Mouse (Mus musculus) kidney, embryonic 14.5 days (tissue): ENCODE data around the gene Mrgprg. TPM values are rescaled to one million over a fixed set of nuclear protein-coding genes. Genes with fewer than 3 reads are reported as not detected.
A peak's percentile ranks its signal among the peaks of the same experiment; 100 is the strongest.

Source experiments
- ATAC-seq: fragments of 200-750 bp; cut with Nextera tagmentation; 2 replicates; pipeline ENCODE4 v1.8.0; 2017; ENCODE audit warnings: moderate number of reproducible peaks, mild to moderate bottlenecking, moderate TSS enrichment, moderate library complexity; ENCODE audit not compliant: low FRiP score, low TSS enrichment
- H3K27ac ChIP-seq: fragments of 300-500 bp; sonication (generic); 2 replicates; pipeline ENCODE4 v1.5.1; 2014; ENCODE audit warnings: low read depth, mild to moderate bottlenecking, low read length, moderate library complexity, mixed read lengths
- H3K27me3 ChIP-seq: fragments of 300-500 bp; sonication (generic); 2 replicates; pipeline ENCODE4 v1.6.1; 2014; ENCODE audit warnings: mild to moderate bottlenecking, low read length; ENCODE audit not compliant: control insufficient read depth, insufficient read depth
- H3K36me3 ChIP-seq: fragments of 300-500 bp; sonication (generic); 2 replicates; pipeline ENCODE4 v1.6.1; 2014; ENCODE audit warnings: low read length, mixed read lengths; ENCODE audit not compliant: control insufficient read depth, insufficient read depth
- H3K4me1 ChIP-seq: fragments of 300-500 bp; sonication (generic); 2 replicates; pipeline ENCODE4 v1.6.1; 2014; ENCODE audit warnings: low read length, mixed read lengths; ENCODE audit not compliant: control insufficient read depth, insufficient read depth
- H3K4me2 ChIP-seq: fragments of 300-500 bp; sonication (generic); replicated peaks from 2 replicates; pipeline ENCODE4 v1.6.1; 2014; ENCODE audit warnings: low read depth, mild to moderate bottlenecking, low read length
- H3K4me3 ChIP-seq: fragments of 300-500 bp; sonication (generic); 2 replicates; pipeline ENCODE4 v1.5.1; 2014; ENCODE audit warnings: mild to moderate bottlenecking, low read length
- H3K9ac ChIP-seq: fragments of 300-500 bp; sonication (generic); 2 replicates; pipeline ENCODE4 v1.6.1; 2014; ENCODE audit warnings: low read depth, mild to moderate bottlenecking, low read length, moderate library complexity
- H3K9me3 ChIP-seq: fragments of 300-500 bp; sonication (generic); 2 replicates; pipeline ENCODE4 v1.6.1; 2016; ENCODE audit warnings: low read length; ENCODE audit not compliant: control insufficient read depth
- WGBS: fragments of 180-500 bp; shearing (Covaris S2); extraction: QIAGEN DNeasy Blood & Tissue Kit; methylation state at CpG from one replicate; pipeline ENCODE4 v1.1.7; 2014; 5-methylcytosine and 5-hydroxymethylcytosine counted together
- polyA plus RNA-seq: library from polyadenylated mRNA; unstranded; fragments of >200 nt; fragmentation: Nextera tagmentation; extraction: Ambion mirVana; gene quantifications from 2 replicates; pipeline ENCODE4 v1.2.1, GENCODE M21; 2014

Gene Mrgprg
- polyA plus RNA-seq, 1 experiment from 2014 or later = not detected

DNA sequence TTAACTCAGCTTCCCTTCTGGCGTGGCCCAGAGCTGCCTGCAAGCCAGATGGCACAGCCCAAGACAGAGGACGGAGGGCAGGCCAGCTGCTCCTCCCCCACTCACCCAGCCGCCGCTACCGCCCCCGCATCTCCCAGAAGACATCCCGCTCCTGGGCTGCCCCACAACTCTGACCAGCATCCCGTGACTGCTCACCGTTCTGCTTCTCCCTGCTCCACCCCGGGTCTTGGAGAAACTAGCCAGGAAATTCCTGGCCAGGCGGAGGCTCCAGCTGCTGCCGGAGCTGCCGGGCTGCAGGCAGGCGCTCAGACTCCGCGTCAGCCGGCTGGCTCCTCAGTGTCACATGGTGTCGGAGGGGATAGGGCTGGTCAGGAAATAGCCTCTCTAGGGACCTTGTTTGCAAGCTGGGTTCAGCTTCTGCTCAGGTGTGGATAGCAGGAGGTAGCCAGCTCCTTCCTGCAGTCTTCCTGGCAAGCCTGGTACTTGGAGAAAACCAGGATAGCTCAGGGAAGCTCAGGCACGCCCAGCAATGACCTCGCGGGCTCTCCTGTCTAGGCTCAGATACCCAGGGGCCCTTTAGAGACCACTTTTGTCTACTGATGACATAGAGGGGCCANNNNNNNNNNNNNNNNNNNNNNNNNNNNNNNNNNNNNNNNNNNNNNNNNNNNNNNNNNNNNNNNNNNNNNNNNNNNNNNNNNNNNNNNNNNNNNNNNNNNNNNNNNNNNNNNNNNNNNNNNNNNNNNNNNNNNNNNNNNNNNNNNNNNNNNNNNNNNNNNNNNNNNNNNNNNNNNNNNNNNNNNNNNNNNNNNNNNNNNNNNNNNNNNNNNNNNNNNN is 17.4 kb upstream of the Mrgprg start, which contains the start of gene Mrgpre:
TSS of gene Mrgpre (minus strand) at position 505 of the 834 bp plus-strand sequence.
- peak; percentile 94 for ATAC-seq
- H3K27me3 ChIP-seq = no peaks in the 10 kb centered on the region
- no peaks in the 10 kb centered on the region for H3K36me3 ChIP-seq
- peak within 1 kb of the TSS; percentile 85 for H3K27ac ChIP-seq
- WGBS = 2% methylated on average over 18 of the region's 21 CpGs
- peak within 1 kb of the TSS; percentile 52 for H3K4me2 ChIP-seq
- peaks cover 16% of the 10 kb centered on the region for H3K4me1 ChIP-seq
- H3K9me3 ChIP-seq = no peaks in the 10 kb centered on the region
- H3K4me3 ChIP-seq = peak within 1 kb of the TSS; percentile 36
- H3K9ac ChIP-seq = peak within 1 kb of the TSS; percentile 36

DNA sequence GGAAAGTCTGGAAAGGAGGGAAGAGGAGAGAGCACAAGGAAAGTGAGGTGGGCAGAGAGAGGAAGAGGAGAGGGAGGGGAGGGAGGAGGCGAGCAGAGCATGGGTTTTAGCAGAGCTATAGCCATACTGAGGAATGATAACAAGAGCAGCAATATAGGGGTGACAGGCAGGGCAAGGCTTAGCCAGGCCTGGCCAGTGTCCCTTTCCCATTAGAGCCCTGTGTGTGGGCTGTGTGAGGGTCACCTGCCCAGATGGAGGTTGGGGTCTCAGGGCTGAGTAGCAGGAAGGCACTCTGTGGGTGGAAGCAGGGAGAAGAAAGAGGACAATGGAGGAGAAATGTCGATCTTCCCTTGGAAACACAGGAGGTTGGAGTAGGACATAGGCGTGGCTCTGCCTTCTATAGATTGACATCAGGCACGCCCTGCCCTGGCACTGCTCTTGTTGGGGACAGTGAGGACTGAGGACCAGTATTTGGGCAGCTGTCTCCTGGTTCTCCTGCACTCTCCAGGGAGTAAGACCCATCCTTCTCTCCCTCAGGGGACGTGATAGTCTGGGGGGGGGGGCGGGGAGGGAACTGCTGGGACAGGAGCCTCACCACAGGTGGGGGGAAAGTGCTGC is 16.7 kb upstream of the Mrgprg start:
- ATAC-seq = peak; percentile 77
- H3K27me3 ChIP-seq = no peaks in the 10 kb centered on the region
- 29% methylated on average over 4 of the region's 6 CpGs for WGBS
- H3K9me3 ChIP-seq = no peaks in the 10 kb centered on the region
- peaks cover 16% of the 10 kb centered on the region for H3K4me1 ChIP-seq
- peak overlapping the region; percentile 52 for H3K4me2 ChIP-seq
- H3K27ac ChIP-seq = peak overlapping the region; percentile 85
- H3K36me3 ChIP-seq = no peaks in the 10 kb centered on the region
- peak overlapping the region; percentile 36 for H3K9ac ChIP-seq
- peak overlapping the region; percentile 36 for H3K4me3 ChIP-seq

DNA sequence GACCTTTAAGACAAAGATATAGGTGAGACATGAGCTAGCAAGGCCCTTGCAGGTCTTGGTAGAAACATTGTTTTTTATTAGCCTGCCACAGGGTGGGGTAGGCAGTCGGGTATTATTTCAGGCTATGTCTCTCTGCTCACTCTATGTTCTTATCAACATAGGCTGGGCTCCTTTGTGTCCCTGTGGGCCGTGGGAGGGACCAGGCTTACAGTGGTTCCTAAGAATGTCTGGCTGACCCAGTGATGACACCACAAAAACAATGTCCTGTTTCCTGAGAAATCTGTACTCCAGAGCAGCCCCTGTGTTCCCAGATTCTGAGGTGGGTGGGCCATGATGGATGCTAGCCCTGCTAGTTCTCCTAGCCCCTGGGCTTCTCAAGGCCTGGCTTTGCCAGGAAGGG is 10.6 kb upstream of the Mrgprg start:
- no peaks in the 10 kb centered on the region for H3K27me3 ChIP-seq
- no peaks in the 10 kb centered on the region for H3K36me3 ChIP-seq
- 59% methylated on average over 2 of the region's 2 CpGs for WGBS
- H3K27ac ChIP-seq = no peak overlapping the region
- no peaks in the 10 kb centered on the region for H3K9me3 ChIP-seq
- 0 out of 2 replicates have a peak, but pooled peaks cover 2% of the 10 kb centered on the region for H3K4me1 ChIP-seq
- no peak for ATAC-seq
- H3K9ac ChIP-seq = no peak overlapping the region
- no peak overlapping the region for H3K4me3 ChIP-seq
- H3K4me2 ChIP-seq = no peak overlapping the region

DNA sequence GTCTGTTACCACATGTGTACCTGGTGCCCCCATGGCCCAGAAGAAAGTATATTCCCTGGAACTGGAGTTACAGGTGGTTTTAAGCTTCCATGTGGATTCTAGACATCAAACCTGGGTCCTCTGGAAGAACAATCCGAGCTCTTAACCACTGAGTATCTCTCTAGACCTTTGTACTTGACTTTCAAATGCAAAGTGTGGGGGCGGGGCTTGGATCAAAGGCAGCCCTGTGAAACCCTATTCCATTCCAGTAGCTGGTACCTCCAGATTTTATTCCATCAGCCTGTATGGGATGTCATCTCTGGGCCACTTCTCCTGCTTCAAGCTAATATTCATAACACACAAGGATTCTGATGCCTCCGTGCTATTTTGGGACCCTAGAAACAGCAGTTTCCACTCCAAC is 9.3 kb upstream of the Mrgprg start:
- no peak overlapping the region for H3K4me3 ChIP-seq
- no peak overlapping the region for H3K9ac ChIP-seq
- H3K27me3 ChIP-seq = no peaks in the 10 kb centered on the region
- H3K4me1 ChIP-seq = 0 out of 2 replicates have a peak, but pooled peaks cover 2% of the 10 kb centered on the region
- no peak overlapping the region for H3K27ac ChIP-seq
- ATAC-seq = no peak
- no peak overlapping the region for H3K4me2 ChIP-seq
- no peaks in the 10 kb centered on the region for H3K36me3 ChIP-seq
- WGBS = 35% methylated on average over 3 of the region's 3 CpGs
- H3K9me3 ChIP-seq = peaks cover 3% of the 10 kb centered on the region; the same call in 1 of the 2 replicates

DNA sequence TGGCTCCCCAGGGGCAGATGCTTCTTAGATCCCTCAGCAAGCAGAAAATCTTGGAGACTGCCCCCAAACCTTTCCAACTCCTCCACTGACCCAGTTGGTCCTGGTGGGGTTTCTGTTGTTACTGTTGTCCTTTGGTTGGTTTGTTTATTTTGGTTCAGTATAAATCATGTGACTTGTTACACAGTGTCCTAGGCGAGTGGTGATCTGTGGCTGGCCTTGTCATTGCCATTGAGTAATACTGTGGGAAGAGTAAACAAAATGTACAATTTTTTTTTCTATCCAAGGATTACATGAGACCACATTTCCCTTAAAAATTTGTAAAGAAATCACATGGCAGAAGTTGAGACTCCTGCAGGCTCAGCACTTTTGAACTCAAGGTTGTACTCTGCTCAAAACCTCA is 2.7 kb upstream of the Mrgprg start:
- no peak for ATAC-seq
- Histone ChIP-seq H3K4me1 (no peaks in the 10 kb centered on the region), H3K9me3 (peaks cover 3% of the 10 kb centered on the region; the same call in 1 of the 2 replicates), H3K4me3 (no peak overlapping the region), H3K4me2 (no peak overlapping the region), H3K27me3 (peaks cover 7% of the 10 kb centered on the region; the same call in 1 of the 2 replicates), H3K36me3 (no peaks in the 10 kb centered on the region), H3K27ac (no peak overlapping the region), H3K9ac (no peak overlapping the region)
- WGBS = 35% methylated on average over 1 of the region's 1 CpGs

DNA sequence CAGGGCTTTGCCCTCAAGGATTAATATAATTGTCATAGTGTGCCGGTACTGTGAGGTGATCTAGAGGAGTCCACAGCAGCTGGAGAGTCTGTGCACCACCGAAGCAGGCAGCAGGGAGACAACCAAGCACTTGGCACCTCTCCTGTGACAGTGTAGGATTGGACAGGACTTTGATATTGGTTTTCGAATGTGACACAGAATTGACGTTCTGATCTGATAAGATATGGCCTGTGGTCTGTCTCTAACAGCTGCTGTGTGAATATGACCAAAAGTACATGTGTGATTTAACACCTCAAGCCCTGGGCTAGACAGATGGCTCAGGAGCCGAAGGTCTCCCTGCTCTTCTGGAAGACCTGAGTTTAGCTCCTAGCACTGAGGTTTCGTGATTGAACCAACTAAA is 1.5 kb upstream of the Mrgprg start:
- 75% methylated on average over 6 of the region's 6 CpGs for WGBS
- Histone ChIP-seq H3K27me3 (peaks cover 7% of the 10 kb centered on the region; the same call in 1 of the 2 replicates), H3K36me3 (no peaks in the 10 kb centered on the region), H3K4me2 (no peak overlapping the region), H3K27ac (no peak overlapping the region), H3K9ac (no peak overlapping the region), H3K4me3 (no peak overlapping the region), H3K4me1 (no peaks in the 10 kb centered on the region), H3K9me3 (peaks cover 3% of the 10 kb centered on the region; the same call in 1 of the 2 replicates)
- ATAC-seq = no peak

DNA sequence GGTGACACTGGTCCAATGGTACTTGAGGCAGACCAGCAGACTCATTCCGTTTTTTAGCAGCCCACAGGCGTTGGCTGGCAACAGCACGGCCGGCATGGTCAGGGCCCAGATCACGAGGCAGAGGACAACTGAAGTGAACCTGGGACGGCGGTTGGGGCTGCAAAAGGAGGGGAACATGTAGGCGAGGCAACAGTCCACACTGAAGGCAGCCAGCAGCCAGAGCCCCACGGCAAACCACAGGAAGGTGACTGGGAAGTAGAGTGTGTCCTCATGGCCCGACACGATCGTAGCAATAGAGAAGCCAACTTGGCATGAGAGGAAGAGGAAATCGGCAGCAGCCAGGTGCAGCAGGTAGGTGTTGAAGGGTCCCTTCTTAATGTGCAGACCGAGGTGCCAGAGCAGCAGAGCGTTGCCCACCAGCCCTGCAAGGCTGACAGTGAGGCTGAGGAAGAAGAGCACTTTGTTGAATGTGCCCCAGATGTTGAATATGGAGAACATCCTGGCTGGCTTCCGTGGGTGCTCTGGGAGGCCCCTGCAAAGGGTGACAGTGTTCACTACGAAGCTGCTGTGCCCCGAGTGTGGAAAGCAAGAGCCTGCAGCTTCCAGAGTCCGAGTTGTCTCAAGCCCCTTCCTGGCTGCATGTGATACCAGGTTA is 1.8 kb downstream of the Mrgprg start:
- WGBS = 74% methylated on average over 19 of the region's 19 CpGs
- ATAC-seq = no peak
- no peaks in the 10 kb centered on the region for H3K4me1 ChIP-seq
- H3K4me3 ChIP-seq = no peak overlapping the region
- no peaks in the 10 kb centered on the region for H3K9me3 ChIP-seq
- H3K9ac ChIP-seq = no peak overlapping the region
- peaks cover 11% of the 10 kb centered on the region; the same call in 1 of the 2 replicates for H3K27me3 ChIP-seq
- no peak overlapping the region for H3K27ac ChIP-seq
- H3K36me3 ChIP-seq = no peaks in the 10 kb centered on the region
- H3K4me2 ChIP-seq = no peak overlapping the region

DNA sequence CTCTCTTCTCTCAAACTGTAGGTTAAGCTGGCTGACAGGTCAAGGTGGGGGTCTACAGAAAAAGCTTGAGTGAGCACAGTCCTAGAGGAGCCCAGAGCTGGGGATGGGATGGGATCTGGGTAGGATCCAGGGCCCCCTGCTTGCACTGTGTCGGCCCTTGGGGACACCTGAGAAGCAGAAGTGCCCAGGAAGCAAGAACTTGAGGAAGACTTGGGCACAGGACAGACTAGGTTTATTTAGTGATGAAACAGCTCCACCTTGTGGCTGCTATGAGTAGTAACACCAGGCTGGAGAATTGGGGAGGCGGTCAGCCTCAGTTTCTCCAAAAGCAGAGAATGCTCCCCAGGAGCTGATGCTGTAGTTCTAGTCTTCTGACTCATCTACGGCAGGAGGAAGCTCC is 3.0 kb downstream of the Mrgprg start:
- H3K36me3 ChIP-seq = no peaks in the 10 kb centered on the region
- peaks cover 11% of the 10 kb centered on the region; the same call in 1 of the 2 replicates for H3K27me3 ChIP-seq
- ATAC-seq = 0 out of 2 replicates have a peak, but pooled peaks have one; percentile 72
- no peak overlapping the region for H3K9ac ChIP-seq
- no peak overlapping the region for H3K4me2 ChIP-seq
- H3K27ac ChIP-seq = no peak overlapping the region
- H3K4me1 ChIP-seq = no peaks in the 10 kb centered on the region
- WGBS = 18% methylated on average over 3 of the region's 3 CpGs
- no peak overlapping the region for H3K4me3 ChIP-seq
- H3K9me3 ChIP-seq = no peaks in the 10 kb centered on the region
